Mouse (Mus musculus): Measurements from ENCODE around the gene Dnm1.

DNA sequence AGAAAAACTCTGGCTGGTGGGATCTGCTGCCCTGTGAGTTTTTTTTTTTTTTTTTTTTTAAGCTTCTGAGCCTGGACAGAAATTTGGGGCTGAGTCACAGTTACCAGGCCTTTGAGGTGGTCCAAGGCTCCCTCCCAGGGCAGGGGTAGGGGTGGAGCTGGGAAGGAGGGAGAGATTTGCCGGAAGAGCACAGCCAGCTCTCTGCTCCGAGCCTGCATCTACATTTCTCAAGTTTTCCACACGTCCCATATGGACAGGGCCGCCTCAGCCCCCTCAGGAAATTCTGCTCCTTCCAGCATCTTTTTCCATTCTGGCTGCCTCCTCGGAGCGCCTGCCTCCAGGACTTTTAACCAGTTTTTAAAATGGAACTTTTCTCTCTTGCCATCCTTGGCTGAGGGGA is 23.6 kb downstream of the Dnm1 start:
- TF ChIP-seq CTCF (IDR thresholded peaks at IDR 0.05), result no peak
- TF ChIP-seq EP300 (IDR thresholded peaks at IDR 0.05), result no peak

Data from lung, postnatal 0 days (tissue).